Comparison of ENCODE assay signal across 10 mouse cellular contexts in genomic region chr3:70035593-70035992, GRCm38 (mm10). TPM values are rescaled to one million over a fixed set of nuclear protein-coding genes. Genes with fewer than 3 reads are reported as not detected.
A peak's percentile ranks its signal among the peaks of the same experiment; 100 is the strongest.
DNase-seq lines count a peak whose midpoint lies in the region; ATAC-seq lines count a peak whose summit lies in the region.
"Had no signal": no experiment of that assay in that cellular context is flagged by ENCODE, and none has a peak within 500 bp of the region (broad histone marks: within the 10 kb centered on the region; RNA-seq: fewer than 3 reads in every experiment).

No protein-coding gene starts in this region.

- no peak overlapping the region for H3K27ac ChIP-seq in intestine, embryonic 16.5 days (ENCODE audit: low read length)
- H3K27ac ChIP-seq: limb, embryonic 13.5 days; neural tube, embryonic 13.5 days had no signal

- no peak overlapping the region for H3K9ac ChIP-seq in intestine, embryonic 16.5 days (ENCODE audit: low read depth, low read length)
- H3K9ac ChIP-seq: limb, embryonic 13.5 days; neural tube, embryonic 13.5 days had no signal

- 46% methylated on average over 4 of the region's 4 CpGs for WGBS in intestine, embryonic 16.5 days

- H3K4me1 ChIP-seq in intestine, embryonic 16.5 days (ENCODE audit: control insufficient read depth, insufficient read depth, low read length) = no peaks in the 10 kb centered on the region
- H3K4me1 ChIP-seq: limb, embryonic 13.5 days; neural tube, embryonic 13.5 days had no signal

- no peaks in the 10 kb centered on the region for H3K27me3 ChIP-seq in intestine, embryonic 16.5 days (replicated peaks; ENCODE audit: control insufficient read depth, insufficient read depth, low read length)
- H3K27me3 ChIP-seq: limb, embryonic 13.5 days; neural tube, embryonic 13.5 days had no signal

- peak; percentile 8 for DNase-seq in kidney, adult 9 months
- no peak for DNase-seq in kidney, adult 11 months
- peak; percentile 75 for DNase-seq in brain, adult 2 months (ENCODE audit: low read depth, low spot score)
- peak; percentile 41 to 53 for DNase-seq in kidney, postnatal 4 days
- peak; percentile 9 for DNase-seq in retina, postnatal 1 day
- no peak for DNase-seq in lung, postnatal 36 days

- no peaks in the 10 kb centered on the region for H3K36me3 ChIP-seq in intestine, embryonic 16.5 days (ENCODE audit: control insufficient read depth, insufficient read depth, low read length)
- H3K36me3 ChIP-seq: limb, embryonic 13.5 days; neural tube, embryonic 13.5 days had no signal

- no peak overlapping the region for H3K4me2 ChIP-seq in intestine, embryonic 16.5 days (ENCODE audit: low read depth, low read length)
- H3K4me2 ChIP-seq: limb, embryonic 13.5 days; neural tube, embryonic 13.5 days had no signal

- no peak overlapping the region for H3K4me3 ChIP-seq in intestine, embryonic 16.5 days (ENCODE audit: low read length)
- H3K4me3 ChIP-seq: limb, embryonic 13.5 days; neural tube, embryonic 13.5 days had no signal

- no peaks in the 10 kb centered on the region for H3K9me3 ChIP-seq in intestine, embryonic 16.5 days (ENCODE audit: control insufficient read depth, low read length)
- H3K9me3 ChIP-seq: limb, embryonic 13.5 days; neural tube, embryonic 13.5 days had no signal

- ATAC-seq in erythroid progenitor cell, adult 5-6 weeks (replicated peaks; ENCODE audit: low FRiP score, poor library complexity, severe bottlenecking) = no peak
- ATAC-seq in intestine, embryonic 16.5 days = no peak

RNA-seq across cellular contexts. Expression of gene Otol1, which starts 28.2 kb away (rescaled TPM):
- total RNA-seq in erythroid progenitor cell, adult 5-6 weeks (2015; ENCODE audit: low replicate concordance) = not detected in 2 replicates
- total RNA-seq in erythroid progenitor cell, adult 5-6 weeks (2017; ENCODE audit: low replicate concordance) = not detected in 2 replicates
- not detected in 2 replicates for polyA plus RNA-seq in intestine, embryonic 16.5 days (2015; fragmentation: Nextera tagmentation; extraction: Ambion mirVana)
- polyA plus RNA-seq: limb, embryonic 13.5 days had no signal

Comparison
In these comparisons a context has a peak if more than half of its experiments do, and no peak if none do; other contexts are left out.
1. DNase-seq: peak in kidney, adult 9 months (single experiment), brain, adult 2 months (single experiment), kidney, postnatal 4 days (2 of 2) and retina, postnatal 1 day (single experiment); none in kidney, adult 11 months (single experiment) and lung, postnatal 36 days (single experiment).